Mouse (Mus musculus) brain, embryonic 14.5 days (tissue): Measurements from ENCODE around the gene Mvb12a.

Experiments used
- CTCF ChIP-seq: fragments of 200-500 bp; IDR thresholded peaks from 2 replicates; pipeline ENCODE4 v1.5.1; 2012; ENCODE audit warnings: inconsistent platforms, mild to moderate bottlenecking, moderate library complexity, borderline replicate concordance; ENCODE audit not compliant: insufficient read depth, insufficient read length; ENCODE audit errors: extremely low read depth
- POLR2A ChIP-seq: fragments of 200-500 bp; IDR thresholded peaks from 2 replicates; pipeline ENCODE4 v1.6.1; 2012; ENCODE audit warnings: mild to moderate bottlenecking, inconsistent platforms, borderline replicate concordance; ENCODE audit not compliant: poor library complexity, insufficient read depth, insufficient read length, severe bottlenecking; ENCODE audit errors: extremely low read depth

GRCm38 (mm10) chr8:71567587-71567986 is 24.9 kb downstream of the Mvb12a start:
- no peak for TF ChIP-seq CTCF
- TF ChIP-seq POLR2A = no peak
